Mouse (Mus musculus) midbrain, postnatal 0 days (tissue): ENCODE data around the gene Fancg. TPM values are rescaled to one million over a fixed set of nuclear protein-coding genes. Genes with fewer than 3 reads are reported as not detected.
"Not testable (repeated sequence)": the region's sequence is repeated elsewhere in the genome, so short reads cannot be mapped to it uniquely, and the experiment has no call there.

Experiments
- ATAC-seq: fragments of 200-750 bp; cut with Nextera tagmentation; 2 replicates; pipeline ENCODE4 v1.8.0; 2017; ENCODE audit warnings: moderate number of reproducible peaks, mild to moderate bottlenecking, moderate TSS enrichment, moderate library complexity; ENCODE audit not compliant: low FRiP score
- DNase-seq: peaks from one replicate; pipeline ENCODE4 v3.0.0-alpha.2; 2015; ENCODE audit warnings: low spot score
- H3K27ac ChIP-seq: fragments of 300-500 bp; sonication (generic); 2 replicates; pipeline ENCODE4 v1.5.1; 2014; ENCODE audit warnings: low read depth, mild to moderate bottlenecking, low read length, mixed read lengths
- H3K27me3 ChIP-seq: fragments of 300-500 bp; sonication (generic); 2 replicates; pipeline ENCODE4 v1.6.1; 2014; ENCODE audit warnings: low read length, control low read depth, mixed read lengths; ENCODE audit not compliant: insufficient read depth
- H3K36me3 ChIP-seq: fragments of 300-500 bp; sonication (generic); 2 replicates; pipeline ENCODE4 v1.6.1; 2014; ENCODE audit warnings: low read length, control low read depth, mixed read lengths; ENCODE audit not compliant: insufficient read depth
- H3K4me1 ChIP-seq: fragments of 300-500 bp; sonication (generic); 2 replicates; pipeline ENCODE4 v1.6.1; 2014; ENCODE audit warnings: mild to moderate bottlenecking, control low read depth, antibody characterized with exemption, low read length, mixed read lengths; ENCODE audit not compliant: insufficient read depth
- H3K4me2 ChIP-seq: fragments of 300-500 bp; sonication (generic); 2 replicates; pipeline ENCODE4 v1.6.1; 2014; ENCODE audit warnings: low read depth, mild to moderate bottlenecking, low read length, mixed read lengths; ENCODE audit not compliant: poor library complexity, severe bottlenecking
- H3K4me3 ChIP-seq: fragments of 300-500 bp; sonication (generic); 2 replicates; pipeline ENCODE4 v1.5.1; 2014; ENCODE audit warnings: low read depth, mild to moderate bottlenecking, low read length, moderate library complexity
- H3K9ac ChIP-seq: fragments of 300-500 bp; sonication (generic); replicated peaks from 2 replicates; pipeline ENCODE4 v1.6.1; 2014; ENCODE audit warnings: mild to moderate bottlenecking, low read length, moderate library complexity, mixed read lengths; ENCODE audit not compliant: poor library complexity, severe bottlenecking
- H3K9me3 ChIP-seq: fragments of 300-500 bp; sonication (generic); 2 replicates; pipeline ENCODE4 v1.6.1; 2016; ENCODE audit warnings: low read length, control low read depth
- CTCF ChIP-seq: IDR thresholded peaks from 2 replicates; pipeline ENCODE4 v1.5.1; 2016; ENCODE audit warnings: antibody characterized with exemption, mild to moderate bottlenecking
- WGBS: fragments of 180-500 bp; shearing (Covaris S2); extraction: QIAGEN DNeasy Blood & Tissue Kit; methylation state at CpG from one replicate; pipeline ENCODE4 v1.1.7; 2014; 5-methylcytosine and 5-hydroxymethylcytosine counted together
- polyA plus RNA-seq: library from polyadenylated mRNA; unstranded; fragments of >200 nt; fragmentation: Nextera tagmentation; extraction: Ambion mirVana; gene quantifications from 2 replicates; pipeline ENCODE4 v1.2.1, GENCODE M21; 2015
- total RNA-seq: library from RNA; depleted of rRNA; stranded (reverse); fragments of >200 nt; gene quantifications from 2 replicates; pipeline ENCODE4 v1.2.3, GENCODE M21; 2014

Fancg gene
- total and polyA plus RNA-seq, 2 experiments from 2014 or later = 14.2 to 15.0 TPM

GRCm38 (mm10) chr4:42999451-43000140, 10.7 kb downstream of the Fancg start:
- Histone ChIP-seq H3K36me3 (peaks cover 7% of the 10 kb centered on the region; the same call in 1 of the 2 replicates), H3K9me3 (no peaks in the 10 kb centered on the region), H3K9ac (peak overlapping the region; percentile 98), H3K4me1 (peaks cover 11% of the 10 kb centered on the region; the same call in 1 of the 2 replicates), H3K27ac (peak overlapping the region; percentile 99), H3K27me3 (no peaks in the 10 kb centered on the region), H3K4me3 (peak overlapping the region; percentile 97), H3K4me2 (peak overlapping the region; percentile 82)
- peak; percentile 44 for TF ChIP-seq CTCF
- WGBS = under 1% methylated on average over 45 of the region's 51 CpGs
- DNase-seq (peak; percentile 71), ATAC-seq (peak; percentile 70)

- TF ChIP-seq CTCF = no peak
- H3K36me3 ChIP-seq = peaks cover 15% of the 10 kb centered on the region; the same call in 1 of the 2 replicates
- H3K4me3 ChIP-seq = peak overlapping the region; percentile 97; the same call in 1 of the 2 replicates
- H3K4me2 ChIP-seq = peak overlapping the region; percentile 82
- H3K27me3 ChIP-seq = no peaks in the 10 kb centered on the region
- H3K9ac ChIP-seq = peak overlapping the region; percentile 36; the same call in 1 of the 2 replicates
- no peak overlapping the region for H3K27ac ChIP-seq
- ATAC-seq = no peak
- 43% methylated on average over 2 of the region's 2 CpGs for WGBS
- peaks cover 11% of the 10 kb centered on the region; the same call in 1 of the 2 replicates for H3K4me1 ChIP-seq
- H3K9me3 ChIP-seq = no peaks in the 10 kb centered on the region
- no peak for DNase-seq
Measured at GRCm38 (mm10) chr4:42998022-42998421, 12.3 kb downstream of the Fancg start.

DNA sequence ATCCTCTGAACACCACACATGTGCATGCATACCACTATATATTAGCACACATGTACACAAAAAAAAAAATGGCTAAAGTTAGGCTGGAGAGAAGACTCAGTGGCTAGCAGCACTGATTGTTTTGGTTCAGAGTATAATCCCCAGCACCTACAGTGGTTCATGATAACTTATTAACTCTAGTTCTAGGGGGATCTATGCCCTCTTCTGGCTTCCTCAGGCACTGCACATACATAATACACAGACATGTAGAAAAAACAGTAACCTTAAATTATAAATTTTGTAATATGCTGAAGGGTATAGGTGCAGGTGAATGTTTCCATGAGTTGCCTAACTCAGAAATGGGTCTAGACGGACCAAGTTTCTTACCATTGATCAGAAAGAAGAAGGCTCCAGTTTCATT, 22.0 kb downstream of the Fancg start:
- no peaks in the 10 kb centered on the region for H3K4me1 ChIP-seq
- no peaks in the 10 kb centered on the region for H3K9me3 ChIP-seq
- H3K9ac ChIP-seq = no peak overlapping the region
- no peak overlapping the region for H3K27ac ChIP-seq
- no peaks in the 10 kb centered on the region for H3K27me3 ChIP-seq
- no peak overlapping the region for H3K4me3 ChIP-seq
- H3K4me2 ChIP-seq = no peak overlapping the region
- ATAC-seq = no peak
- peak; percentile 51 for TF ChIP-seq CTCF
- WGBS = 91% methylated on average over 1 of the region's 1 CpGs
- DNase-seq = no peak
- H3K36me3 ChIP-seq = peaks cover 64% of the 10 kb centered on the region

DNA sequence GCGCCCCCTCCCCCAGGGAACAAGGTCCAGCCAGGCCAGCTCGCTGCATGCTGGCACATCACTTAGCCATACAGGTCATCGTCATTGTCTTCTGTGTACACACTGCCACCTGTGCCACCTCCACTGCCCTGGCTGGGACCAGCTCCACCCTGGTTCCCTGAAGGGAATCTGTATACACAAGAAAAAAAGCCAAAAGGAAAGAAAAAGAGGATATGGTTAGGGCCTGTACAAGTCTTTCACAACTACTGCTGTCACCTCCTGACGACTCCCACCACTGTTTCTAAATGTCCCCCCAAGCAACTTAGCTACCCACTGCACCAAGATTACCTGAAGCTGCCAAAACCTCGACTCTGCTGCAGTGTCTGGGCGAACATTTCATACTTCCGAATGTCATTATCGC, 29.8 kb downstream of the Fancg start:
- H3K27me3 ChIP-seq, H3K4me2 ChIP-seq, H3K4me3 ChIP-seq, ATAC-seq, H3K27ac ChIP-seq, DNase-seq, H3K9me3 ChIP-seq, H3K9ac ChIP-seq, H3K4me1 ChIP-seq: not testable (repeated sequence)
- H3K36me3 ChIP-seq = peaks cover 38% of the 10 kb centered on the region
- WGBS = 96% methylated on average over 7 of the region's 8 CpGs

DNA sequence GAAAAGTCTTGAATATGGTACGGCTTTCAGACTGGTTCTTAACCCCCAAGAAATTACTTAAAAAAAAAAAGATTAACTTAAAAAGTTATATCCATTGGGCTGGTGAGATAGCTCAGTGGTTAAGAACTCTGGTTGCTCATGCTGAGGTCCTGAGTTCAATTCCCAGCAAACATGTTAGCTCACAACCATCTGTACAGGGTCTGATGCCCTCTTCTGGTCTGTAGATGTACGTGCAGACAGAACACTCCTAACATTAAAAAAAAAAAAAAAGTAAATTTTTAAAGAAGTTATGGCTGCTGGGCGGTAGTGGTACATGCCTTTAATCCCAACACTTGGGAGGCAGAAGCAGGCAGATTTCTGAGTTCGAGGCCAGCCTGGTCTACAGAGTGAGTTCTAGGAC, 32.2 kb downstream of the Fancg start:
- DNase-seq = no peak
- Histone ChIP-seq H3K27ac (no peak overlapping the region), H3K4me3 (no peak overlapping the region), H3K4me2 (no peak overlapping the region), H3K36me3 (peaks cover 23% of the 10 kb centered on the region), H3K4me1 (no peaks in the 10 kb centered on the region), H3K9me3 (no peaks in the 10 kb centered on the region), H3K9ac (no peak overlapping the region), H3K27me3 (no peaks in the 10 kb centered on the region)
- no peak for ATAC-seq
- 89% methylated on average over 4 of the region's 4 CpGs for WGBS
- TF ChIP-seq CTCF = peak; percentile 48

- ATAC-seq (no peak), DNase-seq (no peak)
- Histone ChIP-seq H3K27me3 (no peaks in the 10 kb centered on the region), H3K36me3 (0 out of 2 replicates have a peak, but pooled peaks cover 4% of the 10 kb centered on the region), H3K9ac (no peak overlapping the region), H3K4me3 (no peak overlapping the region), H3K27ac (no peak overlapping the region), H3K9me3 (no peaks in the 10 kb centered on the region), H3K4me2 (no peak overlapping the region), H3K4me1 (no peaks in the 10 kb centered on the region)
- no peak for TF ChIP-seq CTCF
- 82% methylated on average over 5 of the region's 5 CpGs for WGBS
Measured at GRCm38 (mm10) chr4:42973868-42974267, 36.4 kb downstream of the Fancg start.
